Mouse (Mus musculus): ENCODE data around the gene Grem1. TPM values are rescaled to one million over a fixed set of nuclear protein-coding genes. Genes with fewer than 3 reads are reported as not detected.

Gene Grem1
- 1 to 10 TPM in 1 of 2 experiments, under 1 TPM in 1; 0.97 to 1.3 TPM for total RNA-seq (2021)
- long read RNA-seq, experiment 1: 0 reads
- long read RNA-seq, experiment 2: 0 reads

DNA sequence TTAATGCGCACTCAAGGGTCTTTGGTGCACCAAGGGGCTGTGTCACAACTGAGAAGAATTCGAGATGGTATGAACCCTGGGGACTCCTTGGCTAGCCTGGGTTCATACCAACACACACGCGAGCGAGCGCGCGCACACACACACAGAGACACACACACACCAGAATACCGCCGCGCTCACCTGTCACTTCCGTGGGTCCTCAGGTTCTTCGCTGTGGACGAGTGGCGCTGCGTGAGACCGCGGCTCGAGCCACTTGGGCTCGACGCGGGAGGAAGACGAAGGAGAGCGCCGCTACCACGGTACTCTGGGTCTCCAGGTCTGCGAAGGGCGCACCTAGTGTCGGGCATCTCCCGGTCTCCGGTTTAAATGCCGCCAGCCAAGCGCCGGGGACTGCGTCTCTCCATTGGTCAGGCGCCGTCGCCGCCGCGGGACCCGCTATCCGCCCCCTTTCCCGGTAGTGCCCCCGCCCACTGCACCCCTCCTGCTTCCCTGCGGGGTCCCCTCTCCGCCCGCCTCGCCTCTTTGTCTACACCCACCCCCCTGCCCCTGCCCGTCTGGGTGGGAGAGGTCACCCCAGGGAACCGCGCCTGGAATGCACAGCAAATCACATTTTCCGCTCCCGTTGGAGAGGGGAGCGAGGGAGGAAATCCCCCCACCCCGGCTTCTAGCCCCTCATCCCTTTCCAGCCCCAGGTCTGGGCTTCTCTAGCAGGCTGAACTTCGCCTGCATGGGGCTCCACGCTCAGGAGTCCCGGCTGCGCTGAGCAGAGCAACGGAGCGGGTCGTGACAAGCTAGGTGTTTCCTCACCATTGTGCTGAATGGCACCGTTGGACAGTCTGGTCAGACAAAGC is at the start of gene Grem1:
Grem1 (minus strand) TSS at position 336 of the 851 bp plus-strand sequence.
- intact Hi-C loops (cut with DNase I): no loop called here
- DNase-seq (ENCODE audit: low spot score in 2 of 2): no peak

DNA sequence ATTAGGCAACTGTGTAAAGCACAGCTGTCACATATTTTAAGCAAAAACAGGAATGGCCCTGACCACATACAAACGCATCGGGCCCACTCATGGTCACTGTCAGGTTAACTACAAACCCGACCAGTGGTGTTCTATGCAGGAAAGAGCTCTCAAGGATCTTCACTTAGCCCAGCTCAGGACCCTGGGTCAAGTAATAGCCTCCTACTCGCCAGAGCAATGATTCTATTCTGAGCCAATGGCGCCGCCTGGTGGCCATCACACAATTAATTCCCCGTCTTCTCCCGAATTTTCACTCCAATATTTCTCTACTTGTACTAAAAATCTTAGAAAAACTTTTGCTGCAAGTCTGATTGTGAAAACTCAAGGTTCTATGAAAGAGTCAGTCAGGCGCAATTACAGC is 49.2 kb upstream of the Grem1 start:
- intact Hi-C loops (cut with DNase I): loop anchor here (5.0 kb wide), 2 partner anchors 270 to 310 kb away; no protein-coding TSS in a partner anchor

DNA sequence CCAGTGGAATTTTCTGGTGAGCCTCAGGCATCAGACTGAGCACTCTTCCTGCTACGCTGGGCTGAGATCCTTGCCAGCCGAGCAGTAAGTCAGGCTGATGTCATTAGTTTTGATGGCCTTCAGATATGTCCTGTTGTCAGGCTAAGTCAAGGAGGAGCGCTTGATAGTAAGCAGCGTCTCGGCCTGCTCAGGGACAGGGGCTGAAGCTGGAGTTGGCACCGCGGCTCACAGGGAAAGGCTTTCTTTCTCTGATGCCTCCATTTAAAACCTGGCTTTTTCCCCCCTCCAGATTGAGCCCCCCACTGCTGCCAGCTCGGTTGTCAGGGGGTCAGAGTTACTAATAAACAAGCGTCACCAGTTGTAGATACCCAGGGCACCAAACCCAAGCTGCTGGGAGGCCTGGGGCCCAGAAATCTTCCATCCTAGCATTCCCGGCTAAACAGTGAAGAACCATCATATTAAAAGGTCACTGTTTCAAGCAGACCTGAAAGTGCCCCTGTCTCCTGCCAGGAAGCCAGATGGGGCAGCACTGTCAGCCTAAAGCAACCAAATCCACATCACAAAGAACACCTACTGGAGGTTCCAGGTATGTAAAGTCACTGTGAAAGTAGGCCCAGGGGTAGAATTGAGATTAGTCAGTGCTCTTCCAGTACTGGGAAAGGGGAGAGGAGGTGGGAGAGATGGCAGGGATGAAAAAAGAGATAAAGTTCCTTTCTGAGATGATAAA is 48.6 kb upstream of the Grem1 start:
- intact Hi-C loops (cut with DNase I): loop anchor here (5.0 kb wide), 2 partner anchors 270 to 310 kb away; no protein-coding TSS in a partner anchor
- no peak for DNase-seq (ENCODE audit: low spot score in 2 of 2)

More for the DNA sequence above, 49.2 kb upstream of the Grem1 start:
- peak; percentile 56 to 60 for DNase-seq (ENCODE audit: low spot score in 2 of 2)

DNA sequence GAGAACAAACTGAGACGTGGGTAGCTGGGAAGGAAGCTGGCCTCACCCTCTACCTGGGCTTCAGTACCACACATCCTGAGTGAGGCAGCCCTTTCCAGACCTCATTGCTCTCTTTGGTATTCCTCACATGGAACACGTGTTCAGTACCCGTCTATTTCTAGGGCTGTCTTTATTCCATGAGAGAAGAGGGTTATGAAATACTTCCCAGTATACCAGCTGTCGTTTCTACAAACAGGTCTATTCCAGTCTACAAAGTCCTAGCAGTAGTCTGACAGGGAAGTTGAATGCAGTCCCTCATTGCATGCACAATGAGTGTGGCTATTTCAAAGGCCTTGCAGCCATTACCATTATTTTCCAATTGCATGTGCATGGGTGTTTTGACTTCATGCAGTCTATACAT is 47.3 kb upstream of the Grem1 start:
- DNase-seq (ENCODE audit: low spot score in 2 of 2): peak in 1 of 2 experiments; percentile 60
- intact Hi-C loops (cut with DNase I): loop anchor here (5.0 kb wide), 2 partner anchors 268 to 308 kb away; no protein-coding TSS in a partner anchor

DNA sequence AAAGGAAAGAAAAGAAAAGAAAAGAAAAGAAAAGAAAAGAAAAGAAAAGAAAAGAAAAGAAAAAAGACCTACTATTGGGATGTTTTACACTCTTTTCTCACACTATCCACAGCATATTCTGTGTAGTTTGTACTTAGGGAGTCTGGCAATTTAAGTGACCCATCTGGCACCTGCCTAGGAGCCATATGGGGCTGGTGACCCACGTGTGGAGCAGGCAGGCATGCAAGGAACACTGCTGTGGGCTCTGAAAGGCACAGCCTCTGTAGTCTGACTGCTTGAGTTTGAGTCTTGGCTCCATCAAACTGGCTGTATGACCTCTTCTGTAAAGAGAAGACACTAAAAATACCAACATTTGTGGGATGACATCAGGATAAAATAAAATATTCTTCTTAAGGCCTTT is 45.3 kb upstream of the Grem1 start:
- intact Hi-C loops (cut with DNase I): no loop called here
- no peak for DNase-seq (ENCODE audit: low spot score in 2 of 2)

DNA sequence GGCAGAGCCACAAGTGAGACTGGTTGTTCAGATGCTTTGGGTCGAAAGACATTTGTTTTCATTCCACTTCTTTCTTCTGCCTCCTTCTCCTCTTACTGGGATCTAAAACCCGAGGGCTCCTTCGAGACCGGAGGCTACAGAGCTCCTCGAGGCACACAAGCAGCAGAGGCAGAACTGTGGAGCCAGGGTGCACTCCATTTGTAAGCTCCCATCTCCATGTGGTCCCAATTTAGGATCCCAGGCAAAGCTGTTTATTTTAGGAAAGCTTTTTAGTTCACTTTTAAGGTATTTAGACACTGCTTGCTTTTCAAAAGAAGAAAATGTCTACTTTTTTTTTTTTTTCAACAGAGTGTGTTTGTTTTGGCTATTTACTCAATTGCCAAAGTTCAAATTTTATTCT is 42.4 kb upstream of the Grem1 start:
- DNase-seq (ENCODE audit: low spot score in 2 of 2): no peak
- intact Hi-C loops (cut with DNase I): no loop called here

DNA sequence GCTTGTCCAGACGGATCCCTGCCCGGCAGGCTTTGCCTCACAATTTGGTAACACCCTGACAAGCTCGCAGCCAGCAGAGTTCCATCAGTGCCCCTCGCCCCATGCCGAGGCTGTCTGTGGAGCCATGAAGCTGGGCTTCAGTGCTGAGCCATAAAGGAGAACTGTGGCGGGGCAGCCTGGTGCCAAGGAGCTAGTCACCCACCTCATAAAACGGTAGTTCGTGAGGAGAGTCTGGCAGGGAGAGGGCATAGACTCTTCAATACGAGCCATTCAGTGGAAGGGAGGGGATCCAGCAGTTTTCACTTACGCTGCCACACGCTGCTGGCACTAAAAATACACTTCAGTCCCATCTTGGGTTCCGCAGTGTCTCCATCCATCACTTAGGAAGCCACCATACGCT is 40.2 kb upstream of the Grem1 start:
- intact Hi-C loops (cut with DNase I): no loop called here

DNA sequence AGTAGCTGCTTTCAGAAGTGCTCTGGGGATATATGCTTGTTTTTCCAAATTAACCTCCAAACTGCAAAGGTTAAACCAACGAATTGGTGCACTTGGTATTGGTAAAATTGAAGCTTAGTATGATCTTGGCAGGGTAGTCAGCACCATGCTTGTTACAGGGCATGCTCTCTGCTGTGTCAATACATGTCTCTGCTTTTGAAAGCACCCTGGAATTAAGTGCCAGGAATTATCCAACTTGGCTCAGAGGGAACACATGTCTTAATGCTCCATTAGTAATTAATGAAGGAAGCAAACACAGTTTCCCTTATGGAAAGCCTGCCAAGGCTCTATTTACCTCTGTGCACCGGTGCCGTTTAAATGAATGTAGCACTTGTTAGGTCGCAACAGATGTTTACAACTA is 36.7 kb upstream of the Grem1 start:
- no peak for DNase-seq (ENCODE audit: low spot score in 2 of 2)
- intact Hi-C loops (cut with DNase I): no loop called here

More for the DNA sequence above, 40.2 kb upstream of the Grem1 start:
- DNase-seq (ENCODE audit: low spot score in 2 of 2): no peak

DNA sequence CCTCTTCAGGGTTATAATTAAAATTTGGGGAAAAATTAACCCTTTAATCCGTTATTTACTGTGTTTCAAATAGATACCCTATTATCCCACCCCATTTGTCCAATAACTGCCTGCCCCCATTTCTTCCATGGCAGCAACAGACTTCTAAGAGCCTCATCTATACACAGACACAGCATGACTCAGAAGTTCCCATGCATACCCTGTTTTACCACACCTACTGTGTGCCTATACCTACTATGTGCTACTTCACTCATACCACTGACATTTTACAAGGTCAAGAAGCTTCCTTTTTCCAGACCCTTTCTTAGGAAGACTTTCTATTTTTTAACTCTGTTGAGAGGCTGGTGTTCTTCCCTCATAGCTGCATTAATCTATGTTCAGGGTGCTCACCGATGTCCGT is 35.1 kb upstream of the Grem1 start:
- no peak for DNase-seq (ENCODE audit: low spot score in 2 of 2)
- intact Hi-C loops (cut with DNase I): no loop called here

DNA sequence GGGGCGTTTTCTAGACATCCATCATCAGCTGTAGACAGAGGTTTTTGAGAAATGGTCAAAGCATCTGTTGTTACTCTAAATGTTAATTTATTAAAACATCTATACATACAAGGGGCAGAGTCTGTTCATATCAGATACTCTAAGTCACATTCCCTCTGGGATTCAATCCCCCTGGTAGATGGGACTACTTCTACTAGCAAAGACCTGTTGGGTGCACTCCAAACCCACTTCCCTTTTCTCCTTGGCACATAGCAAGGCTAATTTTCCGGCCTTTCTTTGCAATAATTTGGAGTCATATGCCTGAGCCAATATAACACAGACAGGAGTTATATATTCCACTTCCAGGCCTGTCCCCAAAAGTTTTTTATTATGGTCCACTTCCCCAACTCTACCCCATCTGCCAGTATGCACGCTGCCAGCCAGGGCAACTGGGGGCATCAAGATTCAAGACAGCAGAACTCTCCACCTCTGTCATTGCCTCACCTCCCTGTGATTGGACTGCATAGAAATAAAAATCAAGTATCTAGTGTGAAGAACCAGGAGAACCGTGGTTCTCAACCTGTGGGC is 30.5 kb upstream of the Grem1 start:
- intact Hi-C loops (cut with DNase I): no loop called here
- no peak for DNase-seq (ENCODE audit: low spot score in 2 of 2)

DNA sequence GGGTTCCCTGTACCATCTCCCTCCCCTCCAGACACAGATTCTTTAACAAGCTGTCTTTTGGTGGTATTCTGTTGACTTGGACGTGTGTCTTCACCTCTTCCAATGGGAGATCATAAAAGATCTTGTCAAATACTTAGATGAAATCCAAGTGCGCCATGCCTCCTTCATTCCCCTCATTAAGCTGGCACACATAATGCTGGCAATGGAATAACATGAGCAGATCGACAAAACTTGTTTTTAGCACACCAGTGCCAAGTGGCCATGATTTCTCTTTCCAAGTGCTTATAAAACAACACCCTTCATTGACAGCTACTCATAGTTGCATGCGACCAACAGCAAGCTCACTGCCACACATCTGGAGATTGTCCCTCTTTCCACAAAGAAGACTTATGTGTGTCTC is 29.4 kb upstream of the Grem1 start:
- DNase-seq (ENCODE audit: low spot score in 2 of 2): no peak
- intact Hi-C loops (cut with DNase I): no loop called here

DNA sequence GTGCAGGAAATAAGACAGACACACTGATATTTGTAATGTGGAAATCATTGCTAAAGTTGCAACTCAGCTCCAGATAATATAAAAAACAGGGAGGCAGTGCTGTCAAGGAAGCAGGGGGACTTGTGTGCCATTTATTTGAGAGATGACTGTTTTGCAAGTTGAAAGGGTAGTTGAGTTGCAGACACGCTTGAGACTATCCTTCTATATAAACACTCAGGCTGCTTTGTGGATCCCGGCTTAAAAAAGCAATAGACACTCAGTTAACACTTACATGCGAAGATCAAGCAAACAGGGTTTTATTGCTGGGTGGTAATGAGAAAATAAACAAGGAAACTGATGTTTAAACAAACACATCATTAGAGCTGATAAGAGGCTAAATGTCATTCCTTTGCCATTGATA is 26.4 kb upstream of the Grem1 start:
- no peak for DNase-seq (ENCODE audit: low spot score in 2 of 2)
- intact Hi-C loops (cut with DNase I): no loop called here

DNA sequence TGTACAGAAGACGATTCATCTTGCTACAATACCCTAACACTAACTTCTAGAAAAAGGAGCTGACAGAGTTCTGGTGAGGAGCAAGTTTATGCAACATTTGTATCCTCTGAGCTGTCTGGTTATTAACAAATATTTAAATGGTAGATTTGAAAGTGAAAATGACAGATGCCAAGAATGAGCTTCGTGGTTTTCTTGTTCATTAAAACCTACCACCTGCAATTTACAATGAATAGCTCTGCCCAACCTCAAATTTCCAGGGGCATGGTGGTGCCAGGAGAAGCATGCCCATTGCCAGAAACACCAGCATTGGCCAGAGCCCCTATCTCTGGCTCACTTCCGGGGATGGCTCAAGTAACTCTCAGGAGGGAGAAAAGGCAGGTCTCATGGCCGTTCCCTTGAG is 23.1 kb upstream of the Grem1 start:
- DNase-seq (ENCODE audit: low spot score in 2 of 2): no peak
- intact Hi-C loops (cut with DNase I): no loop called here

DNA sequence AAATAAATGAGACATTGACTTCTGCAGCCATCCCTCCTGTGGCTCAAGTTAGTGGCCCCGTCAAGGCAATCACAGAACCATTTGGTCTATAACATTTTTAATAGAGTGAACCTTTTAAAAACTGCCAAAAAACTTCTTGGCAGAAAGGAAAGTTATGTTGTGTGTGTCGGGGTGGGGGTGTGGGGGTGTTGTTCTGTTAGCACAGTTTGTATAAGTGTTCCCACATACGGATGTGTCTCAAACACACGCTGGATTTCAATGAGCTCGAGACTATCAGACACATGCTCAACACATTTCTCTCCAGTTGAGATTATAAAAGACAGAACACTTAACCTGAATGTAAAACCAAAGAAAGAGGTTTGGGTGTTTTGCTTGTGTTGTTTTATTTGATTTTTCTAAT is 22.7 kb upstream of the Grem1 start:
- intact Hi-C loops (cut with DNase I): no loop called here
- peak in 1 of 2 experiments; percentile 52 for DNase-seq (ENCODE audit: low spot score in 2 of 2)

DNA sequence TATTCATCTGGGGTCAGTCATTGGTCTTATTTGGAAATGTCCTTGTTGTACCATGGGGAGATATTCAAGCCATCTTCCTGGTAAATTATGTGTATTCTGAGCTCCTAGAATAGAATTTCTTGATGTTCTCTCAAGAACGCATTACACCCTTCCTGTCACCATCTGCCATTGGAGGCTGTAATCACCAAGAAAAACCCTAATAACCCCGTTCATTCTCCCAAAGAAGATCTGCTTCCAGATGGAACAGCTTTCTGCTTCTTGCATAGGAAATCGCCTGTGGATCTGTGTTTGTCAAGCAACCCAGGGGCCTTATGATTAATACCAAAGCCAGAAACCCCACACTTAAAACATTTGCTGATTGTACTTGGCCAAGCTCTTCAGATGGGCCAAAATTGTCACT is 20.9 kb upstream of the Grem1 start:
- no peak for DNase-seq (ENCODE audit: low spot score in 2 of 2)
- intact Hi-C loops (cut with DNase I): no loop called here

DNA sequence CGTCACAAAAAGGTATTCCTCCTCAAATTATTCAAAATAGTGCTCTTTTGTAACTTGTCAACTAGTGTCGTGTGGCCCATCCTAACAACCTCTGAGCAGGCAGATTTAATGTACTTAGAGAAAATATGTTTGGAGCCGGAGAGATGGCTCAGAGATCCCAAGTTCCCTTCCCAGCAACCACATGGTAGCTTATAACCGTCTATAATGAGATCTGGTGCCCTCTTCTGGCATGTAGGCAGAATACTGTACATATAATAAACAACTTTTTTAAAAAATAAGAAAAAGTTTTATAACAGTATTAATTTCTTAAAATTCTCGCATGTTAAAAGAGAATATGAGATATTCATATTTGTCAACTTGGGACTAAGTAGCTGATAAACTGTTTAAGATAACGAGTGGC is 19.6 kb upstream of the Grem1 start:
- intact Hi-C loops (cut with DNase I): no loop called here
- no peak for DNase-seq (ENCODE audit: low spot score in 2 of 2)

DNA sequence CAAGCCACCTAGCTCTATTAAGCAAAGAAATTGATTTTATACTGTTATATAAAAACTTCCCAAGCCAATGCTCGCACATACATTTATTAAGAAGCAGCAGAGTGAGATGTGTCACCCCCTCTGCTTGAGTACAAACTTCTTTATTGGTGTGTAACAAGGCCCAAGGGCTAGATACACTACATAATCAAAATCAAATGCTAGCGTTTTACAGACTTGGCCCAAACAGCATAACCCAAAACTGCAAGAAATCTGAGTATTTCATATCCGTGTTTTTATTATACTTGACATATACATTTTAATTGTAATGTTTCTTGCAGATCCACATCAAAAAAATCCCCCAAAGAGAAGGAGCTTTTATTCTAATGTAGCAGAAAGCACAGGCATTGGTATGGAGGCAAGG is 17.9 kb upstream of the Grem1 start:
- intact Hi-C loops (cut with DNase I): no loop called here
- DNase-seq (ENCODE audit: low spot score in 2 of 2): no peak

DNA sequence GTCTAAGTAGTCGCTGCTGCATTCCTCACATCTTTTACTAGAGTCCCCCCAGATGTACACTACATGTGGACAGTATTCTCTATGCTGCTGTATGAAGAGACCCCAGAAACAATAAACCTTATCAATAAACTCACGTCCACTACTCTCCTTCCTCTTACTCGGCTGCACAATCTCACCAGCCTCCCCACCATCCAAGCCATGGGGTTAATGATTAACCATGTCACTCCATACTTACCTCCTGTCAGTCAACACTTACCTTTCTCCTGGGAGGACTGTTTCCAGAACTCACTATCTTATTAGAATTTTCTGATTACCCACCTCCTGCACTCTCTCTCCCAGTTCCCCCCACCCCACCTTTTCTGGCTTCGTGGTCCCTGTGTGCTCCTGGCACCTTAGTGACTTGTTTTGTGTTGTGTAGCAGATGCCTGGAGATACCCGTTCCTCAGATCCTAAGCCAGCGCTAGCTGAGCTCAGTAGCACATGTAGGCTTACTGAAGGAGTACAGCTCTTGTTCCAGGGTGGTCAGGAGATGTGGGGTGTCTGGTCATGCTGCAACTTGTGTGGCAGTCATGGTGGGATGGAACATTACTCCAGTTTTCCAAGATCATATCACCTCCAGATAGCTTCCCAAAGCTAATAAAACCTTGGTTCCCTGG is 15.8 kb upstream of the Grem1 start:
- DNase-seq (ENCODE audit: low spot score in 2 of 2): no peak
- intact Hi-C loops (cut with DNase I): no loop called here

DNA sequence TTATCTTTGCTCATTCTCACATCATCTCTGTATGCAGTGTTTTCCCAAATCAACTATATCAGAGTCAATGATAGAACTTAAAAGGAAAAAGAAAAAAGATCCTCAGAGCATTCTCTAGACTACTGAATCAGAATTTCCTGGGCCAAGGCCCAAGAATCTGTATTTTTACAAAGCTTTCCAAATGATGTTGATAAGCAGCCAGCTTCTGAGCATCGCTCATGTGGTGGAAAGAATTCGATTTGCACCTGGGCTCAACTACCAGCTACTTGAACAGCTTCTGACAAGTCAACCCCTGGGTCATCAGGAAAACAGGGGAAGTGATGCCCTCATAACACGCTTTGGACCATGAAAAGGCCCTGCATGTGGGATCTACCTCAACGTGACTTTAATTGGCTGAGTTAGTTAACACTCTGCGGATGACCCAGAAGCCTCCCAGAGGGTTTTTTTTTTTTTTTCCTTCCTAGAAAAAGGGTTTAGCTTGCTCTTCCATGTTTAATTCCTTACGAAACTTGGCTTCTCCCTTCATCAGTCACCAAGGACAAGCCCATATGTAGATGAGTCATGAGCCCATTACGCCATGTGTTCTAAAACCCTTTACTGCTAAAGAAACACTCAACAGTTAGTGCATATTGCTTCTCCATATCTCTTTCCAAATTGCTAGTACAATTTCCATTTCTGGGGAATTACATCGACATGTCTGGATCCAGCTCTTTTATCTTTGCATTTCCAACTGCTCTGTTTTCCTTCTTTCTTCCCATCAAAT is 10.3 kb upstream of the Grem1 start:
- intact Hi-C loops (cut with DNase I): no loop called here
- DNase-seq (ENCODE audit: low spot score in 2 of 2): no peak
